Mouse (Mus musculus) stomach, postnatal 0 days (tissue): ENCODE results near the gene Birc3. TPM values are rescaled to one million over a fixed set of nuclear protein-coding genes. Genes with fewer than 3 reads are reported as not detected.
A peak's percentile ranks its signal among the peaks of the same experiment; 100 is the strongest.

Experiments used
- ATAC-seq: fragments of 200-750 bp; cut with Nextera tagmentation; 2 replicates; pipeline ENCODE4 v1.8.0; 2017; ENCODE audit not compliant: low FRiP score, low TSS enrichment
- DNase-seq: peaks from one replicate; pipeline ENCODE4 v3.0.0-alpha.2; 2016; ENCODE audit warnings: low spot score
- H3K27ac ChIP-seq: fragments of 300-500 bp; sonication (generic); replicated peaks from 2 replicates; pipeline ENCODE4 v1.5.1; 2014; ENCODE audit warnings: mild to moderate bottlenecking, control low read depth
- H3K27me3 ChIP-seq: fragments of 300-500 bp; sonication (generic); 2 replicates; pipeline ENCODE4 v1.6.1; 2014; ENCODE audit warnings: low read length; ENCODE audit not compliant: control insufficient read depth, insufficient read depth
- H3K36me3 ChIP-seq: fragments of 300-500 bp; sonication (generic); 2 replicates; pipeline ENCODE4 v1.6.1; 2014; ENCODE audit warnings: low read length, mixed read lengths; ENCODE audit not compliant: control insufficient read depth, insufficient read depth
- H3K4me1 ChIP-seq: fragments of 300-500 bp; sonication (generic); replicated peaks from 2 replicates; pipeline ENCODE4 v1.6.1; 2014; ENCODE audit warnings: antibody characterized with exemption; ENCODE audit not compliant: control insufficient read depth, insufficient read depth
- H3K4me2 ChIP-seq: fragments of 300-500 bp; sonication (generic); replicated peaks from 2 replicates; pipeline ENCODE4 v1.6.1; 2014; ENCODE audit warnings: low read depth, mild to moderate bottlenecking, control low read depth, moderate library complexity
- H3K4me3 ChIP-seq: fragments of 300-500 bp; sonication (generic); 2 replicates; pipeline ENCODE4 v1.5.1; 2014; ENCODE audit warnings: low read depth, low read length, control low read depth
- H3K9ac ChIP-seq: fragments of 300-500 bp; sonication (generic); 2 replicates; pipeline ENCODE4 v1.6.1; 2014; ENCODE audit warnings: mild to moderate bottlenecking, low read length, control low read depth, mixed read lengths
- H3K9me3 ChIP-seq: fragments of 300-500 bp; sonication (generic); 2 replicates; pipeline ENCODE4 v1.6.1; 2016; ENCODE audit warnings: low read length; ENCODE audit not compliant: control insufficient read depth
- CTCF ChIP-seq: IDR thresholded peaks from 2 replicates; pipeline ENCODE4 v1.5.1; 2016; ENCODE audit warnings: antibody characterized with exemption, low read depth, mild to moderate bottlenecking, moderate library complexity
- EP300 ChIP-seq: optimal IDR thresholded peaks from 2 replicates; pipeline ENCODE3; 2016; ENCODE audit warnings: antibody characterized with exemption
- WGBS: fragments of 180-500 bp; shearing (Covaris S2); extraction: QIAGEN DNeasy Blood & Tissue Kit; methylation state at CpG from one replicate; pipeline ENCODE4 v1.1.7; 2014; 5-methylcytosine and 5-hydroxymethylcytosine counted together
- polyA plus RNA-seq: library from polyadenylated mRNA; unstranded; fragments of >200 nt; fragmentation: Nextera tagmentation; extraction: Ambion mirVana; gene quantifications from 2 replicates; pipeline ENCODE4 v1.2.1, GENCODE M21; 2015

Birc3 gene
- polyA plus RNA-seq, 1 experiment from 2014 or later, result 5.2 TPM

DNA sequence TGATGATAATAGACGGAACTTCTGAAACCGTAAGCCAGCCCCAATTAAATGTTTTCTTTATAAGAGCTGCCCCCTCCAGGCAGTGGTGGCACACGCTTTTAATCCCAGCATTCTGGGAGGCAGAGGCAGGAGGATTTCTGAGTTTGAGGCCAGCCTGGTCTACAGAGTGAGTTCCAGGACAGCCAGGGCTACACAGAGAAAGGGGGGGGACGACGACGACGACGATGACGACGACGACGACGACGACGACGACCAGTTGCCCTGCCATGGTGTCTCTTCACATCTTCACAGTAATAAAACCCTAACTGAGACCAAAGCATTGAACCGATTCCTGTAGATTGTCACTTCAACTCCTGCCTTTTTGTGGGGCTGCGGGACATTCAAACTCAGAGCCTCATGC is 24.8 kb downstream of the Birc3 start:
- no peak for TF ChIP-seq EP300
- Histone ChIP-seq H3K9me3 (no peaks in the 10 kb centered on the region), H3K36me3 (no peaks in the 10 kb centered on the region), H3K27me3 (no peaks in the 10 kb centered on the region), H3K4me2 (no peak overlapping the region), H3K4me1 (no peaks in the 10 kb centered on the region), H3K4me3 (no peak overlapping the region), H3K9ac (no peak overlapping the region), H3K27ac (no peak overlapping the region)
- 89% methylated on average over 18 of the region's 18 CpGs for WGBS
- no peak for DNase-seq
- ATAC-seq, result no peak

DNA sequence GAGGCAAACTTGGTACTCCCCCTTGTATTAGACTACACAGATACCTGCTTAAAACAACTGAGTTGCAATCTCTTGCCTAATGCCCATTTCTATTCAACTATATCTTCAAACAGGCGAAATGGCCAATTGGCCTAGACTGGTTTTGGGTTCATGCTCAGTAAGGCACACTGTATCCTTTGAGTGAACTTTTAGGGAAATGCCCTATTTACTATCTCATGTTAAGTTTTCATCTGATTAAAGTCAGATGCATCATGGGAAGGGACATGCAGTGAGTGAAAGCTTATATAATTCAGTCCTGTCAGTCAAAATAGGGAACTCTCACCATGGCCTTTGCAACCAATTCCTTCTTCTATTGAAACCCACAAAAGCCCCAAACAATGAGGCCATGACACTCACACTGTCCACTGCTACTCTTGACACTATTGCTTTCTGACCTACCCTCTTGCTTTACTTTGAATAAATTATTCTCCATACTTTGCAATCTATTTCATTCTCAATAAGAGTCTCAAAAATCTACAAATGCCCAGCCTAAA is 26.3 kb downstream of the Birc3 start:
- H3K4me1 ChIP-seq, result no peaks in the 10 kb centered on the region
- H3K27me3 ChIP-seq, result no peaks in the 10 kb centered on the region
- DNase-seq, result no peak
- TF ChIP-seq CTCF (no peak), EP300 (no peak)
- H3K9ac ChIP-seq, result no peak overlapping the region
- WGBS, result 89% methylated on average over 1 of the region's 1 CpGs
- H3K27ac ChIP-seq, result no peak overlapping the region
- no peak for ATAC-seq
- no peaks in the 10 kb centered on the region for H3K36me3 ChIP-seq
- no peak overlapping the region for H3K4me2 ChIP-seq
- no peaks in the 10 kb centered on the region for H3K9me3 ChIP-seq
- H3K4me3 ChIP-seq, result no peak overlapping the region

DNA sequence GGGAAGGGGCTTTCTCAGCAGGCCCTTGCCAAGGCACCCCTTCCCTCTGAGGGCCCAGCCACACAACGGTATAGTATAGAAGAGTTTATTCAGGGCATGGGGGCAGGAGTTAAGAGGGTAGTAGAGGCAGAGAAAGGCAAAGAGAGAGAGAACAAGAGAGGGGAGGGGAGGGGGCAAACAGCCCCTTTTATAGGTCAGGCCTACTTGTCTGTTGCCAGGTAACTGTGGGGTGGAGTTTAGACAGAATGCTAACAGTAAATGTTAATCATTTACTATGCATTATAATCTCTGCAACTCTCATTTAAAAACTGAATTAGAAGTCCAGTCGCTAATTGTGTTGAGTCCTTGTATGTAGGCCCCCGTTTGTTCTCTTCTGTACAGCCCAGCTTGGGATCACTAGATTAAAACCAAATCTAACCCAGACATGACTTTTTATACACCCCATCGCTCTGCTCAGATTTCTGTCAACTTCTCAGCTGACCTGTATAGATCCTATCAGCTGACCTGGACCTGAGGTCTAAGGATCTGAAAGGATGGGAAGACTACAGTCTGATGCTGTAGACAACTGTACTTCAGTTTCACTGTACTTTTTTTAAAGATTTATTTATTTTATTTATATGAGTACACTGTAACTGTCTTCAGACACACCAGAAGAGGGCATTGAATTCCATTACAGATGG is 27.6 kb downstream of the Birc3 start:
- no peak overlapping the region for H3K4me2 ChIP-seq
- H3K27ac ChIP-seq, result no peak overlapping the region
- no peaks in the 10 kb centered on the region for H3K36me3 ChIP-seq
- H3K4me3 ChIP-seq, result no peak overlapping the region
- no peaks in the 10 kb centered on the region for H3K9me3 ChIP-seq
- H3K4me1 ChIP-seq, result no peaks in the 10 kb centered on the region
- 62% methylated on average over 4 of the region's 4 CpGs for WGBS
- no peak overlapping the region for H3K9ac ChIP-seq
- no peak for TF ChIP-seq CTCF
- no peak for TF ChIP-seq EP300
- DNase-seq, result no peak
- ATAC-seq, result peak; percentile 29; the same call in 1 of the 2 replicates
- no peaks in the 10 kb centered on the region for H3K27me3 ChIP-seq

DNA sequence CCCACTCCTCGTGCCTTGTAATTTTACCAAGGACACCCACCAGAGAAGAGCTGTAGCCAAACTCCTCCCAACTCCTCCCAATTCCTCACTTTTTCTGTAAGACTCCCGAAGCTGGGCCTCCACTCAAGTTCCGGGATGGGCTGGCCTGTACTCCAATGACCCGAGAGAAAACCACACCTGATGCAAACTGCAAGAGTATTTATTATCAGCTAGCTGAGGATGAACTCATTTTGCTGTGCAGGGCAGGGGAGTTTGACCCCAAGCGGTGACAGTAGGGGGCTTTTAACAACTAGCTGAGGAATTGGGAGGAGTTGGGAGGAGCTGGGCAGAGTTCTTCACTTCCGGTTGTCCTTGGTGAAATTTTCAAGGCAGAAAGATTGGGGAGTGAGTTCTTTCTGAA is 31.8 kb downstream of the Birc3 start:
- Histone ChIP-seq H3K36me3 (no peaks in the 10 kb centered on the region), H3K27me3 (no peaks in the 10 kb centered on the region), H3K27ac (no peak overlapping the region), H3K4me2 (no peak overlapping the region), H3K9me3 (no peaks in the 10 kb centered on the region), H3K9ac (no peak overlapping the region), H3K4me1 (no peaks in the 10 kb centered on the region), H3K4me3 (no peak overlapping the region)
- DNase-seq, result no peak
- no peak for ATAC-seq
- 74% methylated on average over 6 of the region's 6 CpGs for WGBS
- TF ChIP-seq CTCF (no peak), EP300 (no peak)

DNA sequence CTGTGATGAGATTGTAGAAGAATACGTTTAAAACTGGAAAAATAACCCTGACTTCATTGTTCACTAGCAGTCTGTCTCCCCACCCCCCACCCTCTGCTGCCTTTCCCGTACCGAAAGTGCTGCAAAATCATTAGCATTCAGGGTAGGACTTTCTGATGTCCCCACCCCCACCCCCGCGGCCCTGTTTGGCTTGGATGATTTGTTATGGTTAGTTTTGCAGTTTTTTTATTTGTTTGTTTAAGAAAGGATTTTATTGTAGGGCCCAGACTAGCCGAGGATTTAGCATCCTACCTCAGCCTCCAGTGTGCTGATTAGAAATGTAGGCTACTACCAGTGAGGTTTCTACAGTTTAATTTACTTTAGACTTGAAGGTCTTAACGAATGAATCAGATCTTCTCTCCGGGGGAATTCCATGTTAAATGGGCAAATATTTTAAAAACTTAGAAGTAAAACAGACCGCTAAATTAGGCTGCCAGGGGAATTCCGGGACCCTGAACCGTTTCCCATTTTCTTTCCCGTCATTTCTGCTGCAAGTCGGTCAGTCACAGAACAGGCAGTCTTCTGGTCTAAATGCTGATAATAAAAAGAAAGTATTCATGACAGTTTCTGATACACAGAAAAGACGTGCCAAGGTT is 35.1 kb downstream of the Birc3 start:
- H3K36me3 ChIP-seq, result peaks cover 6% of the 10 kb centered on the region
- no peaks in the 10 kb centered on the region; the same call in 1 of the 2 replicates for H3K4me1 ChIP-seq
- ATAC-seq (no peak), DNase-seq (peak; percentile 62)
- no peak for TF ChIP-seq CTCF
- TF ChIP-seq EP300, result no peak
- H3K4me2 ChIP-seq, result peak overlapping the region; percentile 77
- H3K27ac ChIP-seq, result peak overlapping the region; percentile 98
- WGBS, result 8% methylated on average over 14 of the region's 14 CpGs
- H3K9me3 ChIP-seq, result no peaks in the 10 kb centered on the region
- H3K9ac ChIP-seq, result peak overlapping the region; percentile 85
- H3K27me3 ChIP-seq, result no peaks in the 10 kb centered on the region
- peak overlapping the region; percentile 69 for H3K4me3 ChIP-seq
